Mouse (Mus musculus) olfactory bulb, adult 2 months (tissue): Measurements from ENCODE around the gene Smim26. TPM values are rescaled to one million over a fixed set of nuclear protein-coding genes. Genes with fewer than 3 reads are reported as not detected.
A peak's percentile ranks its signal among the peaks of the same experiment; 100 is the strongest.

Experiments
- H3K27ac ChIP-seq: fragments of 200-500 bp; 2 replicates; pipeline ENCODE4 v1.5.1; 2012; ENCODE audit warnings: low read depth, low read length; ENCODE audit not compliant: insufficient read depth
- H3K4me1 ChIP-seq: fragments of 200-500 bp; 2 replicates; pipeline ENCODE4 v1.6.1; 2012; ENCODE audit warnings: low read length; ENCODE audit not compliant: control insufficient read depth, insufficient read depth
- H3K4me3 ChIP-seq: fragments of 200-500 bp; 2 replicates; pipeline ENCODE4 v1.5.1; 2012; ENCODE audit warnings: mild to moderate bottlenecking, low read depth, low read length, moderate library complexity; ENCODE audit not compliant: insufficient read depth
- CTCF ChIP-seq: fragments of 200-500 bp; IDR thresholded peaks from 2 replicates; pipeline ENCODE4 v1.5.1; 2012; ENCODE audit warnings: low read depth, mild to moderate bottlenecking, low read length, moderate library complexity; ENCODE audit not compliant: insufficient read depth
- POLR2A ChIP-seq: fragments of 200-500 bp; IDR thresholded peaks from 2 replicates; pipeline ENCODE4 v1.6.1; 2012; ENCODE audit warnings: mild to moderate bottlenecking, low read depth, low read length, moderate library complexity; ENCODE audit not compliant: insufficient read depth
- WGBS: fragments of 180-500 bp; shearing (Covaris S2); methylation state at CpG from one replicate; pipeline ENCODE4 v1.1.7; 2018; 5-methylcytosine and 5-hydroxymethylcytosine counted together
- polyA plus RNA-seq: library from polyadenylated mRNA; stranded (reverse); fragments of >200 nt; gene quantifications from 2 replicates; pipeline ENCODE4 v1.2.4, GENCODE M21; 2012; ENCODE audit warnings: low replicate concordance; ENCODE audit not compliant: missing spikeins, insufficient read depth, insufficient read length

Gene Smim26
- polyA plus RNA-seq, result not detected in 2 replicates

DNA sequence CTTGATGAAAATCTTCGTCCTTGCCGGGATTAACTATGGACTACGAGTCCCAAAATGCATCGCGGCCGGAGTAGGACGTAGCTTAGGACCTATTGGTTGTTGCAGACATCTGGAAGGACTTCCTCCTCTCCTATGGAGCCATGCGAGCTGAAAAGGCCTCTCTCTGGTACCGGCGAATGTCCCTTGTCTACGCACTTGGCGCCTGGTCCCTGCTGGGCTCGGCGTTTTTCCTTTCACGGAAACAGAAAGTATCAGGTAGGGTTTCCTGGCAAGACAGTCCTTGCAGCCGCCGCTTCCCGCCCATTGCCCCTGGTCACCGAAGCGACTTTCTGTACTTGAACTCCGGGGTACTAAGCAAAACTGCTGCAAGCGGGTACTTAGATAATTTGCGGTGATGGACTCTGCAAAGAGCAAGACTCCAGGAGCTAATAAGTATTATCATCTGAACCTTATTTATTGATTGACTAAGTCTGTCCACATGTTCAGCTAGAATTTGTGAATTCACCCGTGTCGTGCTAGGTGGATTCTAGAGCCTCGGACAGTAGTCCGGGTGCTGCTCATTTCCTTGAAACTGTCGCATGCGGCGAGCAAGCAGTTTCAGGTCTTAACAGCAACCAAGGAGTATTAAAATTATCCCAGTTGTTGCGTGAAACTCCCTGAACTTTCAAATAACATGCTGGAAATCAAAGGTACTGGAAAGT, at the start of gene Smim26:
TSS of gene Smim26 (plus strand) at position 104 of the 701 bp plus-strand sequence.
- no peaks in the 10 kb centered on the region for H3K4me1 ChIP-seq
- peak within 1 kb of the TSS; percentile 82 for H3K4me3 ChIP-seq
- WGBS, result under 1% methylated on average over 31 of the region's 31 CpGs
- H3K27ac ChIP-seq, result peak within 1 kb of the TSS; percentile 75
- TF ChIP-seq POLR2A (peak; percentile 56; the same call in 1 of the 2 replicates), CTCF (no peak)

DNA sequence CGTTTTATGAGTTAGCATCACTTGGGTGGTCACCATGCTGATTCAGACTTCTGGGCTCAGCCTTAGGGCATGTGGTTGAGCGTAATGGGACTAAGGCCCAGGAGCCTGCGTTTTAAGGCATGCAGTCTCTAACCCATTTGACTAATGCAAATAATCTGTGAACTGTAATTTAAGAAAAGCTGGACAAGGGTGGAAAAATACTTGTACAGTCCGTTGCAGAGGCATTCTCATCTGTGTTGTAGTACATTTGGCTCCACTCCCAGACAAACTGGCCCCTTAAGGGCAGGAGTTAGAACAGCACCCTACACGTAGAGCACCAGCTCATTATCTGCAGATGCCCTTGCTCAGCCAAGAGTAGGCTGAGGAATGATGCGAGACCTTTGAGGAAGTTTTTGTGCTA, 49.2 kb upstream of the Smim26 start:
- Histone ChIP-seq H3K4me1 (no peaks in the 10 kb centered on the region), H3K27ac (no peak overlapping the region), H3K4me3 (no peak overlapping the region)
- TF ChIP-seq CTCF (no peak), POLR2A (no peak)
- WGBS, result 54% methylated on average over 6 of the region's 6 CpGs

DNA sequence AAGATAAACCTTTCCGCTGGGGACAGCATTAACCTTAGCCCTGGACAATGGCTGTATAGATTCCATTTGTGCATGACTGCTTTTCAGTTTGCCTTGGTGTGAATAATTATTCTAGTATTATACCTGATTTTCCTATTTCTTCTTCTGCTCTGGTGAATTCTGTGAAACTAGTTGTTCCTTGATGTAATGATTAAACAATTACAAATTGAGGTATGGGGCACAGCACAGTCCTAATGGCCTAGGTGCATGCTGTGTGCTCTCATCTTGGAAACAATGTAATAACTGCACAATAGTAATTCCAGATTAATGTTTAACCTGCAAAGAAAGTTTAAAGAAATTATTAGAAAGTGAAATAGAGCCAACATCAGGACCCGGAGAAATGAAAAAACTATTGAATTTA, 48.8 kb upstream of the Smim26 start:
- no peak overlapping the region for H3K4me3 ChIP-seq
- TF ChIP-seq CTCF (no peak), POLR2A (no peak)
- no peak overlapping the region for H3K27ac ChIP-seq
- no peaks in the 10 kb centered on the region for H3K4me1 ChIP-seq
- WGBS, result 89% methylated on average over 2 of the region's 2 CpGs

DNA sequence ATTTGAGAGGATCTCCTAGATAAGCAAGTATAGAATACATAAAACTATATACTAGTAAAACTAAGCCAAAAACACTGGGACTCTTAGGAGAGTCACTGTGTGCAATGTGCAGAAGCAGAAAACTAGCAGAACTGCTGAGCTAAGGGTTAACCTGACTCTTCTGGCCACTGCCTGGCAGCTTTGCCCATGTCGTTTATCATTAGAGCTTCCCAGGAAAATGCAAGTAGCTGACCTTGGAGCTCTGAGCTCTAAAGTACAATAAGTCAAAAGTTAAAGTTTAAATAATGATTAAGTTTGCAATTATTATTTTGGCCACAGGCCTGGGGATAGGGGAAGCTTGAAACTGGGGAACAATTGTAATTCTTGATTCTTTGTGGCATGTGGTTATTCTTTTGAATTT, 48.4 kb upstream of the Smim26 start:
- Histone ChIP-seq H3K27ac (no peak overlapping the region), H3K4me1 (no peaks in the 10 kb centered on the region), H3K4me3 (no peak overlapping the region)
- no peak for TF ChIP-seq POLR2A
- no peak for TF ChIP-seq CTCF
- 31% methylated on average over 1 of the region's 1 CpGs for WGBS

DNA sequence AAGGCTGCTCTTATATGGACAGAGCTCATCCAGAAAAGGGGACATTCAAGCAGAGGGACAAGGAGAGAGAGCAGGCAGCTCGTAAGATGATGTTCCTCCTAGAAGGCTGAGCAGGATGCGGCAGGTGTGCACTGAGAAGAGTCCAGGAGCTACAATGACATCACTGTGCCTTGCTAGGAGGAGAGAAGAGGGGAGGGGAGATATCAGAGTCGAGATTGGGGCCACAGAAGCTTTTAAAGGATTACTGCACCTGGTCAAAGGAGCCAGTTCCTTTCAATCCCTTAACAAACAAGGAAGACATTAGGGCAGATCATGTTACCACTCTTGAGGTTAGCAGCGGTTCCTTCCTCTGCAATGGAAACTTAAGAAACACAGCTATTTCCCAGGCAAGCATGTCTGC, 46.3 kb upstream of the Smim26 start:
- H3K4me3 ChIP-seq, result no peak overlapping the region
- TF ChIP-seq CTCF (no peak), POLR2A (no peak)
- H3K4me1 ChIP-seq, result no peaks in the 10 kb centered on the region
- H3K27ac ChIP-seq, result no peak overlapping the region
- WGBS, result 77% methylated on average over 4 of the region's 4 CpGs

DNA sequence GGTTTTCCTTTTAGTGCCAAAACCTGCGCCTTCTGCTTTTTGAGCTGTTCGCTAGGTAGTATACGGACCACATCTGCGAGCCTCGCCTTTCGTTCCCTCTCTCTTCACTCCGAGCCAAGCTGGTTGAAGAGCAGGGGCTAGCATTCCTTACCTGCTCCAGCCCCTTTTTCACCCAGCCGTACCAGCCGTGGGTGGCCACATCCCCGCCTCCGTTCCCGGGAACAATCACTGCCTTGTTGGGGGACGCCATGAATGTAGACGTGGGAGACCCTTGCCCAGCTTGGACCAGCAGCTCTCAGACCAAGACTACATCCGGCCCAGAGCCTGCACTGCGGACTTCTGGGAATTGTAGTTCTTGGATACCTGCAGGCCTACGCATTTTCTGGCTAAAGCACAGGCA, 43.3 kb upstream of the Smim26 start, which contains the start of gene Rbbp9:
TSS of gene Rbbp9 (minus strand) at position 341 of the 400 bp plus-strand sequence.
- Histone ChIP-seq H3K27ac (0 out of 2 replicates have a peak within 1 kb of the TSS, but pooled peaks have one; percentile 35), H3K4me1 (no peaks in the 10 kb centered on the region), H3K4me3 (peak within 1 kb of the TSS; percentile 75)
- TF ChIP-seq CTCF (no peak), POLR2A (peak; percentile 63)
- under 1% methylated on average over 17 of the region's 17 CpGs for WGBS

DNA sequence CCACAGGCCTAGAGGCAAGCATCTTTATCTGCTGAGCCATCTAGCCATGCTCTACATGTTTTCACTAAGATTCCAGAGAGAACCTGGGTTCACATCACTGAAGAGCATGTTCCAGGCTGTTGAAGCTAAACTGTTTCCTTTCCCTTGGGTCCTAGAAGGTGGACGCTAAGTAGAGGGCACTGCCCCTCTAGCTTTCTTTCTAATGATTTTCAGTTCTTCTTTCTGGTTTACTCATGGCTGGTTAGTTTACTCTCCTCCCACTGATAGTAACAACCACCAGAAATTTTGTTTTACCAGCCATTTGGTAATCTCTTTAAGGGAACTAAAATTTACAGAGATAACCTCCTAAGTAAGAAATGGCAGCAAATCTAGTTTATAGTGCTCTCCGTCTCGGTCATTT, 39.9 kb upstream of the Smim26 start:
- TF ChIP-seq POLR2A (no peak), CTCF (no peak)
- H3K4me3 ChIP-seq, result no peak overlapping the region
- H3K27ac ChIP-seq, result no peak overlapping the region
- 90% methylated on average over 3 of the region's 3 CpGs for WGBS
- no peaks in the 10 kb centered on the region for H3K4me1 ChIP-seq

DNA sequence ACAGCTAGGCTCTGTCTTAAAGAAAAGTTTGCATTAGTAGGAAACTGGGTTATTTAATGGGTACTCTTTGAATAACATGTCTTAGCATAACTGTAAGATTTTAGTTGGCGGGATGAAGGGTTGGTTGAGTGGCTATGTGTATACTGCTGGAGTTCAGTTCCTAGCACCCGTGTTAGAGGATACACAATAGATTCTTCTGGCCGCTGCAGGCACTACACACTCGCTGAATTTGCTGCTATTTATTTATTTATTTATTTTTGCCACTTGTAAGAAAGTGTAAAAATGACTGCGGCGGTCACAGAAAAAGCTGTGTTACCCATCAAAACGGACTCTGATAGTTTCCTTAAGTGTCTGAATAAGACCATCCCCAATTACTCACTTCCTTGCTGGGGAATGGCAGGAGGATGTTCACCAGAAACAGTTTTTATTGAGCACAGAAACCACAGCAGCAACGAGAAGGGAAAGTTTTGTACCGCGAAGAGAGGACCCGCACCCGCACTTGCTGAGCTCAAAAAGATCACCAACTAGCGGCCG, 38.5 kb upstream of the Smim26 start:
- 2% methylated on average over 14 of the region's 14 CpGs for WGBS
- Histone ChIP-seq H3K4me1 (no peaks in the 10 kb centered on the region), H3K4me3 (peak overlapping the region; percentile 89), H3K27ac (peak overlapping the region; percentile 53)
- no peak for TF ChIP-seq POLR2A

DNA sequence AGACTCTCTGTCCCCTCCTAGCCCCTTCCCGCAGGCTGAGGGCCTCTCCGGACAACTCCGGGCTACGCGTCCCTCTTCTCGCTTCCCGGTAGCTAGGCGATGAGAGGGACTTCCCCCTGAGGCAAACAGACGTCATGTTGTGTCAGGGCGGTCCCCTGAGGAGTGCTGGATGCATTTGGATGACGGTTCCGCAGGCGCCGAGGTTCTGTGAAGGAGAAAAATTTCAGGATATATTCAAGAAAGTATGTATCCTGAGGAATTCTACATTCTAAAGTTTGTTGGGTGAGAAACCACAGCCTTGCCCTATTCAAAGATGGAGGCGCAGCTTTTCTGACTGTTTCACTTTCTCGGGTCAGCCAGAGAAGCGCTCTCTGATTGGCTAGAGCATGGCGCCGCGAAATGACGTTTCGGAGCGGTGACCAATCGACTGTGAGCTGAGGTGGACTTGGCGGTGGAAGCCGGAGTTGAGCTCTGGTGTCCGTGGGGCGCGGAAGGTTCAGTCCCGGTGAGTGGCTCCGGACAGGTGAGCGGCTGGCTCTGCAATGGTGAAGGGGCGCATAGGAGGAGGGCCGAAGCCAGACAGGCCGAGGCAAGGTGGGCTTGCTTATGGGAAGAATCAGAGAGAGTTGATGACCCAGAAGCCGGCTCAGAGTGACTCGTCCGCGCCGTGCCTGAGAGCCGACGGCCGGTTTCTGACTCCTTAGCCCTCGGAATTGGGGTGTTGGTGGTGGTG, 37.9 kb upstream of the Smim26 start, which contains the start of gene Sec23b:
TSS of gene Sec23b (plus strand) at position 410 of the 733 bp plus-strand sequence.
- no peaks in the 10 kb centered on the region for H3K4me1 ChIP-seq
- TF ChIP-seq CTCF, result no peak
- peak; percentile 29; the same call in 1 of the 2 replicates for TF ChIP-seq POLR2A
- peak within 1 kb of the TSS; percentile 89 for H3K4me3 ChIP-seq
- under 1% methylated on average over 44 of the region's 44 CpGs for WGBS
- H3K27ac ChIP-seq, result peak within 1 kb of the TSS; percentile 53
